Mouse (Mus musculus): ENCODE data around the gene Nebl. TPM values are rescaled to one million over a fixed set of nuclear protein-coding genes. Genes with fewer than 3 reads are reported as not detected.

Nebl gene
- polyA plus RNA-seq, 1 experiment from 2014 or later = 3.6 TPM

- no peak overlapping the region for H3K4me3 ChIP-seq
- H3K9me3 ChIP-seq = no peaks in the 10 kb centered on the region
- H3K4me1 ChIP-seq = no peaks in the 10 kb centered on the region
- no peak overlapping the region for H3K27ac ChIP-seq
- WGBS = 88% methylated on average over 12 of the region's 12 CpGs
- DNase-seq (ENCODE audit: extremely low spot score, low spot score) = no peak
- H3K27me3 ChIP-seq (ENCODE audit: poor library complexity, severe bottlenecking) = peaks cover 16% of the 10 kb centered on the region
- no peaks in the 10 kb centered on the region for H3K36me3 ChIP-seq (replicated peaks)
Measured at GRCm38 (mm10) chr2:17723268-17724019, 7.8 kb downstream of the Nebl start.

GRCm38 (mm10) chr2:17721177-17721715 lies 10.0 kb downstream of the Nebl start:
- Histone ChIP-seq H3K9me3 (peaks cover 2% of the 10 kb centered on the region; the same call in 1 of the 2 replicates), H3K27ac (no peak overlapping the region), H3K4me1 (peaks cover 13% of the 10 kb centered on the region), H3K4me3 (no peak overlapping the region), H3K27me3 (ENCODE audit: poor library complexity, severe bottlenecking) (no peaks in the 10 kb centered on the region; the same call in 1 of the 2 replicates), H3K36me3 (replicated peaks) (no peaks in the 10 kb centered on the region)
- WGBS = 82% methylated on average over 6 of the region's 6 CpGs
- DNase-seq (ENCODE audit: extremely low spot score, low spot score) = no peak

GRCm38 (mm10) chr2:17718281-17718680 lies 13.0 kb downstream of the Nebl start:
- no peaks in the 10 kb centered on the region for H3K36me3 ChIP-seq (replicated peaks)
- 85% methylated on average over 1 of the region's 1 CpGs for WGBS
- no peaks in the 10 kb centered on the region; the same call in 1 of the 2 replicates for H3K27me3 ChIP-seq (ENCODE audit: poor library complexity, severe bottlenecking)
- DNase-seq (ENCODE audit: extremely low spot score, low spot score) = no peak
- no peak overlapping the region for H3K4me3 ChIP-seq
- H3K9me3 ChIP-seq = peaks cover 6% of the 10 kb centered on the region; the same call in 1 of the 2 replicates
- H3K4me1 ChIP-seq = peaks cover 16% of the 10 kb centered on the region
- H3K27ac ChIP-seq = no peak overlapping the region

GRCm38 (mm10) chr2:17717200-17717599 lies 14.1 kb downstream of the Nebl start:
- WGBS = 55% methylated on average over 2 of the region's 2 CpGs
- Histone ChIP-seq H3K9me3 (peaks cover 6% of the 10 kb centered on the region; the same call in 1 of the 2 replicates), H3K36me3 (replicated peaks) (no peaks in the 10 kb centered on the region), H3K27me3 (ENCODE audit: poor library complexity, severe bottlenecking) (no peaks in the 10 kb centered on the region), H3K27ac (no peak overlapping the region), H3K4me3 (no peak overlapping the region), H3K4me1 (peaks cover 16% of the 10 kb centered on the region)
- DNase-seq (ENCODE audit: extremely low spot score, low spot score) = no peak

- no peak overlapping the region for H3K4me3 ChIP-seq
- no peaks in the 10 kb centered on the region for H3K27me3 ChIP-seq (ENCODE audit: poor library complexity, severe bottlenecking)
- WGBS = 84% methylated on average over 9 of the region's 9 CpGs
- peaks cover 10% of the 10 kb centered on the region; the same call in 1 of the 2 replicates for H3K9me3 ChIP-seq
- no peak overlapping the region for H3K27ac ChIP-seq
- H3K36me3 ChIP-seq (replicated peaks) = no peaks in the 10 kb centered on the region
- no peak for DNase-seq (ENCODE audit: extremely low spot score, low spot score)
- peaks cover 16% of the 10 kb centered on the region for H3K4me1 ChIP-seq
Measured at GRCm38 (mm10) chr2:17715149-17715767, 16.0 kb downstream of the Nebl start.

GRCm38 (mm10) chr2:17714661-17715060 lies 16.6 kb downstream of the Nebl start:
- Histone ChIP-seq H3K4me3 (no peak overlapping the region), H3K27ac (no peak overlapping the region), H3K4me1 (peaks cover 16% of the 10 kb centered on the region), H3K9me3 (peaks cover 10% of the 10 kb centered on the region; the same call in 1 of the 2 replicates), H3K27me3 (ENCODE audit: poor library complexity, severe bottlenecking) (no peaks in the 10 kb centered on the region), H3K36me3 (replicated peaks) (no peaks in the 10 kb centered on the region)
- WGBS = 90% methylated on average over 14 of the region's 14 CpGs
- DNase-seq (ENCODE audit: extremely low spot score, low spot score) = no peak

GRCm38 (mm10) chr2:17714124-17714523 lies 17.1 kb downstream of the Nebl start:
- H3K4me3 ChIP-seq = no peak overlapping the region

GRCm38 (mm10) chr2:17711216-17711615 lies 20.0 kb downstream of the Nebl start:
- Histone ChIP-seq H3K4me1 (0 out of 2 replicates have a peak, but pooled peaks cover 3% of the 10 kb centered on the region), H3K4me3 (no peak overlapping the region), H3K9me3 (peaks cover 8% of the 10 kb centered on the region; the same call in 1 of the 2 replicates), H3K27me3 (ENCODE audit: poor library complexity, severe bottlenecking) (no peaks in the 10 kb centered on the region), H3K36me3 (replicated peaks) (no peaks in the 10 kb centered on the region), H3K27ac (no peak overlapping the region)
- WGBS = 91% methylated on average over 5 of the region's 5 CpGs
- no peak for DNase-seq (ENCODE audit: extremely low spot score, low spot score)

More at GRCm38 (mm10) chr2:17714124-17714523, 17.1 kb downstream of the Nebl start:
- Histone ChIP-seq H3K9me3 (peaks cover 10% of the 10 kb centered on the region; the same call in 1 of the 2 replicates), H3K27ac (no peak overlapping the region), H3K4me1 (peaks cover 16% of the 10 kb centered on the region), H3K36me3 (replicated peaks) (no peaks in the 10 kb centered on the region), H3K27me3 (ENCODE audit: poor library complexity, severe bottlenecking) (no peaks in the 10 kb centered on the region)
- WGBS = 78% methylated on average over 4 of the region's 4 CpGs
- DNase-seq (ENCODE audit: extremely low spot score, low spot score) = no peak

GRCm38 (mm10) chr2:17710083-17710482 lies 21.2 kb downstream of the Nebl start:
- WGBS = 78% methylated on average over 2 of the region's 2 CpGs
- H3K4me3 ChIP-seq = no peak overlapping the region
- H3K36me3 ChIP-seq (replicated peaks) = no peaks in the 10 kb centered on the region
- H3K27ac ChIP-seq = no peak overlapping the region
- peaks cover 4% of the 10 kb centered on the region; the same call in 1 of the 2 replicates for H3K9me3 ChIP-seq
- peaks cover 6% of the 10 kb centered on the region; the same call in 1 of the 2 replicates for H3K4me1 ChIP-seq
- H3K27me3 ChIP-seq (ENCODE audit: poor library complexity, severe bottlenecking) = no peaks in the 10 kb centered on the region
- no peak for DNase-seq (ENCODE audit: extremely low spot score, low spot score)

- WGBS = 86% methylated on average over 5 of the region's 5 CpGs
- Histone ChIP-seq H3K36me3 (replicated peaks) (no peaks in the 10 kb centered on the region), H3K27ac (no peak overlapping the region)
Measured at GRCm38 (mm10) chr2:17705964-17706363, 25.3 kb downstream of the Nebl start.

GRCm38 (mm10) chr2:17705426-17705825 lies 25.8 kb downstream of the Nebl start:
- Histone ChIP-seq H3K27ac (no peak overlapping the region), H3K36me3 (replicated peaks) (no peaks in the 10 kb centered on the region), H3K4me3 (no peak overlapping the region), H3K27me3 (ENCODE audit: poor library complexity, severe bottlenecking) (no peaks in the 10 kb centered on the region), H3K9me3 (no peaks in the 10 kb centered on the region), H3K4me1 (peaks cover 37% of the 10 kb centered on the region)
- no peak for DNase-seq (ENCODE audit: extremely low spot score, low spot score)
- 72% methylated on average over 3 of the region's 3 CpGs for WGBS

More at GRCm38 (mm10) chr2:17705964-17706363, 25.3 kb downstream of the Nebl start:
- no peaks in the 10 kb centered on the region for H3K27me3 ChIP-seq (ENCODE audit: poor library complexity, severe bottlenecking)
- DNase-seq (ENCODE audit: extremely low spot score, low spot score) = no peak
- peaks cover 1% of the 10 kb centered on the region; the same call in 1 of the 2 replicates for H3K9me3 ChIP-seq
- H3K4me1 ChIP-seq = peaks cover 32% of the 10 kb centered on the region
- H3K4me3 ChIP-seq = no peak overlapping the region

- 79% methylated on average over 2 of the region's 2 CpGs for WGBS
- DNase-seq (ENCODE audit: extremely low spot score, low spot score) = no peak
- Histone ChIP-seq H3K27me3 (ENCODE audit: poor library complexity, severe bottlenecking) (no peaks in the 10 kb centered on the region), H3K27ac (0 out of 2 replicates have a peak overlapping the region, but pooled peaks have one; percentile 35), H3K36me3 (replicated peaks) (no peaks in the 10 kb centered on the region), H3K4me3 (no peak overlapping the region), H3K4me1 (peaks cover 55% of the 10 kb centered on the region), H3K9me3 (no peaks in the 10 kb centered on the region)
Measured at GRCm38 (mm10) chr2:17703170-17703512, 28.1 kb downstream of the Nebl start.
